24 mouse cellular contexts compared by ENCODE assay signal in genomic region chr8:13057351-13057750, GRCm38 (mm10). TPM values are rescaled to one million over a fixed set of nuclear protein-coding genes. Genes with fewer than 3 reads are reported as not detected.
DNase-seq lines count a peak whose midpoint lies in the region; ATAC-seq and TF ChIP-seq lines count a peak whose summit lies in the region.
"Had no signal": no experiment of that assay in that cellular context is flagged by ENCODE, and none has a peak within 500 bp of the region (broad histone marks: within the 10 kb centered on the region; RNA-seq: fewer than 3 reads in every experiment).

No protein-coding gene starts in this region.

- peak; percentile 22 for DNase-seq in lung, postnatal 36 days
- no peak for DNase-seq in lung, postnatal 0 days (ENCODE audit: low spot score)
- DNase-seq in kidney, postnatal 25 days = peak; percentile 31 to 79
- DNase-seq in liver, embryonic 14.5 days (ENCODE audit: low read depth in 3 of 3, low spot score in 3 of 3) = peak in 2 of 3 experiments; percentile 20 to 26
- DNase-seq in cerebellum, adult 18-20 months = no peak
- DNase-seq in cerebellum, adult 9-11 months = no peak
- DNase-seq in forebrain, postnatal 0 days = no peak
- DNase-seq: adrenal gland, adult 8-10 months; cerebellum, postnatal 25 days; embryo, embryonic 11 days; heart, postnatal 10 days; layer of hippocampus, adult 9-11 months; thymus, adult 2 months had no signal

- TF ChIP-seq EP300 in lung, postnatal 0 days (IDR thresholded peaks at IDR 0.05) = no peak
- no peak for TF ChIP-seq EP300 in liver, embryonic 14.5 days (IDR thresholded peaks at IDR 0.05; ENCODE audit: low read depth)

- H3K27ac ChIP-seq in lung, postnatal 0 days (ENCODE audit: low read length) = no peak overlapping the region
- H3K27ac ChIP-seq in liver, embryonic 14.5 days = no peak overlapping the region
- H3K27ac ChIP-seq in forebrain, postnatal 0 days (ENCODE audit: low read depth, low read length) = no peak overlapping the region
- H3K27ac ChIP-seq: embryonic facial prominence, embryonic 15.5 days; forebrain, embryonic 10.5 days; hindbrain, embryonic 12.5 days; limb, embryonic 12.5 days; lung, embryonic 15.5 days; midbrain, embryonic 13.5 days; neural tube, embryonic 13.5 days had no signal

- H3K27me3 ChIP-seq in lung, postnatal 0 days (replicated peaks; ENCODE audit: insufficient read depth, low read length) = no peaks in the 10 kb centered on the region
- H3K27me3 ChIP-seq in liver, embryonic 14.5 days (ENCODE audit: control insufficient read depth, insufficient read depth, low read length) = no peaks in the 10 kb centered on the region
- no peaks in the 10 kb centered on the region for H3K27me3 ChIP-seq in forebrain, postnatal 0 days (ENCODE audit: insufficient read depth, low read length)
- H3K27me3 ChIP-seq: embryonic facial prominence, embryonic 15.5 days; hindbrain, embryonic 12.5 days; limb, embryonic 12.5 days; lung, embryonic 15.5 days; midbrain, embryonic 13.5 days; neural tube, embryonic 13.5 days had no signal

- no peaks in the 10 kb centered on the region for H3K36me3 ChIP-seq in lung, postnatal 0 days (ENCODE audit: insufficient read depth, low read length)
- no peaks in the 10 kb centered on the region for H3K36me3 ChIP-seq in liver, embryonic 14.5 days (replicated peaks; ENCODE audit: control insufficient read depth, insufficient read depth, low read depth)
- no peaks in the 10 kb centered on the region for H3K36me3 ChIP-seq in forebrain, postnatal 0 days (ENCODE audit: insufficient read depth)
- H3K36me3 ChIP-seq: embryonic facial prominence, embryonic 15.5 days; forebrain, embryonic 10.5 days; hindbrain, embryonic 12.5 days; limb, embryonic 12.5 days; lung, embryonic 15.5 days; midbrain, embryonic 13.5 days; neural tube, embryonic 13.5 days had no signal

- no peak for TF ChIP-seq CTCF in lung, postnatal 0 days (IDR thresholded peaks at IDR 0.05)
- TF ChIP-seq CTCF in liver, embryonic 14.5 days (IDR thresholded peaks at IDR 0.05; ENCODE audit: low read depth) = no peak
- TF ChIP-seq CTCF in forebrain, postnatal 0 days (IDR thresholded peaks at IDR 0.05; ENCODE audit: low read depth) = no peak

- H3K9ac ChIP-seq in lung, postnatal 0 days (replicated peaks; ENCODE audit: low read depth) = no peak overlapping the region
- no peak overlapping the region for H3K9ac ChIP-seq in liver, embryonic 14.5 days (replicated peaks)
- H3K9ac ChIP-seq in forebrain, postnatal 0 days = no peak overlapping the region
- H3K9ac ChIP-seq: embryonic facial prominence, embryonic 15.5 days; hindbrain, embryonic 12.5 days; limb, embryonic 12.5 days; lung, embryonic 15.5 days; midbrain, embryonic 13.5 days; neural tube, embryonic 13.5 days had no signal

- H3K4me3 ChIP-seq in lung, postnatal 0 days (ENCODE audit: low read depth, low read length) = no peak overlapping the region
- no peak overlapping the region for H3K4me3 ChIP-seq in liver, embryonic 14.5 days (ENCODE audit: insufficient read depth in 1 of 2, low read depth in 2 of 2, low read length in 2 of 2)
- no peak overlapping the region for H3K4me3 ChIP-seq in forebrain, postnatal 0 days (ENCODE audit: low read depth, low read length)
- H3K4me3 ChIP-seq: embryonic facial prominence, embryonic 15.5 days; forebrain, embryonic 10.5 days; hindbrain, embryonic 12.5 days; limb, embryonic 12.5 days; lung, embryonic 15.5 days; midbrain, embryonic 13.5 days; neural tube, embryonic 13.5 days had no signal

- H3K9me3 ChIP-seq in lung, postnatal 0 days (ENCODE audit: low read length) = no peaks in the 10 kb centered on the region
- no peaks in the 10 kb centered on the region for H3K9me3 ChIP-seq in liver, embryonic 14.5 days (ENCODE audit: control insufficient read depth, low read length)
- no peaks in the 10 kb centered on the region for H3K9me3 ChIP-seq in forebrain, postnatal 0 days (ENCODE audit: low read length)
- H3K9me3 ChIP-seq: embryonic facial prominence, embryonic 15.5 days; forebrain, embryonic 10.5 days; hindbrain, embryonic 12.5 days; limb, embryonic 12.5 days; lung, embryonic 15.5 days; midbrain, embryonic 13.5 days; neural tube, embryonic 13.5 days had no signal

- WGBS in lung, postnatal 0 days = 71% methylated on average over 4 of the region's 4 CpGs
- WGBS in liver, embryonic 14.5 days (ENCODE audit: insufficient replicate concordance) = 54% methylated on average over 4 of the region's 4 CpGs
- WGBS in forebrain, postnatal 0 days = 86% methylated on average over 4 of the region's 4 CpGs

- ATAC-seq in lung, postnatal 0 days = no peak
- peak; percentile 73 for ATAC-seq in liver, embryonic 14.5 days (ENCODE audit: insufficient read depth)
- no peak for ATAC-seq in forebrain, postnatal 0 days
- ATAC-seq: midbrain, embryonic 13.5 days had no signal

- H3K4me2 ChIP-seq in lung, postnatal 0 days (replicated peaks; ENCODE audit: low read depth, low read length) = no peak overlapping the region
- peak overlapping the region; percentile 8; the same call in 1 of the 2 replicates for H3K4me2 ChIP-seq in liver, embryonic 14.5 days (ENCODE audit: low read depth)
- no peak overlapping the region for H3K4me2 ChIP-seq in forebrain, postnatal 0 days (ENCODE audit: low read depth)
- H3K4me2 ChIP-seq: embryonic facial prominence, embryonic 15.5 days; heart, embryonic 11.5 days; hindbrain, embryonic 12.5 days; limb, embryonic 12.5 days; lung, embryonic 15.5 days; midbrain, embryonic 13.5 days; neural tube, embryonic 13.5 days had no signal

- H3K4me1 ChIP-seq in lung, postnatal 0 days (ENCODE audit: insufficient read depth, low read depth, low read length) = no peaks in the 10 kb centered on the region
- peaks cover 0 to 4% of the 10 kb centered on the region in 2 experiments; a peak in 1 of 4 replicates for H3K4me1 ChIP-seq in liver, embryonic 14.5 days (replicated peaks; ENCODE audit: control insufficient read depth in 2 of 2, insufficient read depth in 2 of 2, low read length in 1 of 2)
- no peaks in the 10 kb centered on the region for H3K4me1 ChIP-seq in forebrain, postnatal 0 days (ENCODE audit: insufficient read depth)
- H3K4me1 ChIP-seq: embryonic facial prominence, embryonic 15.5 days; forebrain, embryonic 10.5 days; hindbrain, embryonic 12.5 days; limb, embryonic 12.5 days; lung, embryonic 15.5 days; midbrain, embryonic 13.5 days; neural tube, embryonic 13.5 days had no signal

RNA-seq across cellular contexts. Expression of gene Proz, which starts 3.4 kb away (rescaled TPM):
- polyA plus RNA-seq in lung, postnatal 0 days (2015; fragmentation: Nextera tagmentation; extraction: Ambion mirVana) = 0.87 and 1.2 TPM in 2 replicates
- polyA plus RNA-seq in liver, embryonic 14.5 days (2012; rRNA removed) = 22.6 and 24.6 TPM in 2 replicates
- 30.2 and 31.1 TPM in 2 replicates for polyA plus RNA-seq in liver, embryonic 14.5 days (2014; fragmentation: Nextera tagmentation; extraction: Ambion mirVana)
- total RNA-seq in forebrain, postnatal 0 days (2014; rRNA removed) = 0.24 TPM in 1 of 2 replicates, not detected in the other
- polyA plus RNA-seq in forebrain, postnatal 0 days (2015; fragmentation: Nextera tagmentation; extraction: Ambion mirVana) = 0.91 TPM in 2 replicates
- total RNA-seq: heart, postnatal 10 days; left cerebral cortex, adult 8-10 months had no signal

RNA-seq across cellular contexts. Expression of gene F10, which starts 20.2 kb away (rescaled TPM):
- 5.9 and 7.4 TPM in 2 replicates for polyA plus RNA-seq in lung, postnatal 0 days (2015; fragmentation: Nextera tagmentation; extraction: Ambion mirVana)
- polyA plus RNA-seq in liver, embryonic 14.5 days (2012; rRNA removed) = 29.9 and 43.2 TPM in 2 replicates
- polyA plus RNA-seq in liver, embryonic 14.5 days (2014; fragmentation: Nextera tagmentation; extraction: Ambion mirVana) = 70.8 and 81.6 TPM in 2 replicates
- total RNA-seq in forebrain, postnatal 0 days (2014; rRNA removed) = 0.15 and 0.33 TPM in 2 replicates
- polyA plus RNA-seq in forebrain, postnatal 0 days (2015; fragmentation: Nextera tagmentation; extraction: Ambion mirVana) = 0.16 and 0.25 TPM in 2 replicates
- total RNA-seq: gastrocnemius, adult 8-10 months; left cerebral cortex, adult 8-10 months had no signal
- polyA plus RNA-seq: C2C12 had no signal

RNA-seq across cellular contexts. Expression of gene F7, which starts 31.5 kb away (rescaled TPM):
- polyA plus RNA-seq in lung, postnatal 0 days (2015; fragmentation: Nextera tagmentation; extraction: Ambion mirVana) = 5.0 and 5.2 TPM in 2 replicates
- 4.4 and 5.8 TPM in 2 replicates for polyA plus RNA-seq in liver, embryonic 14.5 days (2012; rRNA removed)
- 3.9 and 4.1 TPM in 2 replicates for polyA plus RNA-seq in liver, embryonic 14.5 days (2014; fragmentation: Nextera tagmentation; extraction: Ambion mirVana)
- 0.08 and 0.33 TPM in 2 replicates for total RNA-seq in forebrain, postnatal 0 days (2014; rRNA removed)
- polyA plus RNA-seq in forebrain, postnatal 0 days (2015; fragmentation: Nextera tagmentation; extraction: Ambion mirVana) = 0.08 and 0.15 TPM in 2 replicates
- total RNA-seq: gastrocnemius, adult 8-10 months; heart, postnatal 10 days had no signal
- polyA plus RNA-seq: C2C12; heart, embryonic 11.5 days; hindbrain, embryonic 12.5 days; limb, embryonic 12.5 days; midbrain, embryonic 13.5 days had no signal

RNA-seq across cellular contexts. Expression of gene Pcid2, which starts 47.9 kb away (rescaled TPM):
- polyA plus RNA-seq in lung, postnatal 0 days (2015; fragmentation: Nextera tagmentation; extraction: Ambion mirVana) = 17.5 and 18.0 TPM in 2 replicates
- 9.9 and 10.9 TPM in 2 replicates for polyA plus RNA-seq in liver, embryonic 14.5 days (2012; rRNA removed)
- 12.3 and 13.2 TPM in 2 replicates for polyA plus RNA-seq in liver, embryonic 14.5 days (2014; fragmentation: Nextera tagmentation; extraction: Ambion mirVana)
- 27.1 and 30.3 TPM in 2 replicates for total RNA-seq in forebrain, postnatal 0 days (2014; rRNA removed)
- 25.8 and 32.2 TPM in 2 replicates for polyA plus RNA-seq in forebrain, postnatal 0 days (2015; fragmentation: Nextera tagmentation; extraction: Ambion mirVana)

RNA-seq across cellular contexts. Expression of gene Cul4a, which starts 48.1 kb away (rescaled TPM):
- polyA plus RNA-seq in lung, postnatal 0 days (2015; fragmentation: Nextera tagmentation; extraction: Ambion mirVana) = 59.5 and 61.2 TPM in 2 replicates
- 38.9 and 48.5 TPM in 2 replicates for polyA plus RNA-seq in liver, embryonic 14.5 days (2012; rRNA removed)
- 68.8 and 83.0 TPM in 2 replicates for polyA plus RNA-seq in liver, embryonic 14.5 days (2014; fragmentation: Nextera tagmentation; extraction: Ambion mirVana)
- total RNA-seq in forebrain, postnatal 0 days (2014; rRNA removed) = 72.6 and 101 TPM in 2 replicates
- 52.8 and 59.4 TPM in 2 replicates for polyA plus RNA-seq in forebrain, postnatal 0 days (2015; fragmentation: Nextera tagmentation; extraction: Ambion mirVana)

Comparison
In these comparisons a context has a peak if more than half of its experiments do, and no peak if none do; other contexts are left out.
1. DNase-seq: peak in lung, postnatal 36 days (single experiment), kidney, postnatal 25 days (2 of 2) and liver, embryonic 14.5 days (2 of 3); none in lung, postnatal 0 days (single experiment), cerebellum, adult 18-20 months (0 of 2), cerebellum, adult 9-11 months (single experiment) and forebrain, postnatal 0 days (single experiment).
2. RNA of gene Proz, which starts 3.4 kb away (polyA plus RNA-seq): 22.6 to 31.1 TPM in liver, embryonic 14.5 days; 0.91 TPM in forebrain, postnatal 0 days and 0.87 to 1.2 TPM in lung, postnatal 0 days; every median in the first group is over 10 times any median in the second.